Mouse (Mus musculus) erythroblast, adult 5-6 weeks (primary cell): ENCODE results near the gene Cpt2. TPM values are rescaled to one million over a fixed set of nuclear protein-coding genes. Genes with fewer than 3 reads are reported as not detected.

Experiments used
- total RNA-seq, 2 experiments: library from RNA; stranded (forward) in 1 of 2; stranded (reverse) in 1 of 2; fragments of 150-400 nt in 1 of 2; fragments of 200-764, 138-1000 nt in 1 of 2; gene quantifications; 2 replicates each; pipeline versions ENCODE4 v1.2.3 to v1.2.4; 2015 to 2017; ENCODE audit warnings: low replicate concordance in 2 of 2

The Cpt2 gene
- total RNA-seq, 2 experiments from 2014 or later: 4.4 to 4.5 TPM

Other genes starting within 250 kb of the Cpt2 start
- not detected in 2 replicates for gene Dmrtb1, start 239.4 kb downstream of the Cpt2 start, total RNA-seq (2015; ENCODE audit: low replicate concordance)
- not detected in 2 replicates for gene Dmrtb1, start 239.4 kb downstream of the Cpt2 start, total RNA-seq (2017; ENCODE audit: low replicate concordance)
- 2.1 and 2.3 TPM in 2 replicates for gene Lrp8, start 121.3 kb downstream of the Cpt2 start, total RNA-seq (2015; ENCODE audit: low replicate concordance)
- gene Lrp8, start 121.3 kb downstream of the Cpt2 start, total RNA-seq (2017; ENCODE audit: low replicate concordance): 4.7 and 6.0 TPM in 2 replicates
- 51.0 and 66.9 TPM in 2 replicates for gene Magoh, start 43.9 kb downstream of the Cpt2 start, total RNA-seq (2015; ENCODE audit: low replicate concordance)
- 63.7 and 79.4 TPM in 2 replicates for gene Magoh, start 43.9 kb downstream of the Cpt2 start, total RNA-seq (2017; ENCODE audit: low replicate concordance)
- gene 0610037L13Rik, start 33.8 kb downstream of the Cpt2 start, total RNA-seq (2015; ENCODE audit: low replicate concordance): 15.4 and 27.4 TPM in 2 replicates
- gene 0610037L13Rik, start 33.8 kb downstream of the Cpt2 start, total RNA-seq (2017; ENCODE audit: low replicate concordance): 5.3 and 21.7 TPM in 2 replicates
- gene Slc1a7, start 44.7 kb upstream of the Cpt2 start, total RNA-seq (2015; ENCODE audit: low replicate concordance): not detected in 2 replicates
- gene Slc1a7, start 44.7 kb upstream of the Cpt2 start, total RNA-seq (2017; ENCODE audit: low replicate concordance): not detected in 2 replicates
- not detected in 2 replicates for gene Podn, start 172.8 kb upstream of the Cpt2 start, total RNA-seq (2015; ENCODE audit: low replicate concordance)
- gene Podn, start 172.8 kb upstream of the Cpt2 start, total RNA-seq (2017; ENCODE audit: low replicate concordance): not detected in 2 replicates
- 78.6 and 95.5 TPM in 2 replicates for gene Scp2, start 221.4 kb upstream of the Cpt2 start, total RNA-seq (2015; ENCODE audit: low replicate concordance)
- gene Scp2, start 221.4 kb upstream of the Cpt2 start, total RNA-seq (2017; ENCODE audit: low replicate concordance): 74.2 and 99.8 TPM in 2 replicates
- not detected in 2 replicates for gene Echdc2, start 241.8 kb upstream of the Cpt2 start, total RNA-seq (2015; ENCODE audit: low replicate concordance)
- gene Echdc2, start 241.8 kb upstream of the Cpt2 start, total RNA-seq (2017; ENCODE audit: low replicate concordance): not detected in 2 replicates